Mouse (Mus musculus) adrenal gland, adult 2 months (tissue): ENCODE data around the gene Cdc42bpg. TPM values are rescaled to one million over a fixed set of nuclear protein-coding genes. Genes with fewer than 3 reads are reported as not detected.
"Not testable (repeated sequence)": the region's sequence is repeated elsewhere in the genome, so short reads cannot be mapped to it uniquely, and the experiment has no call there.

Experiments used
- DNase-seq: peaks from one replicate; pipeline ENCODE4 v3.0.0; 2021
- polyA plus RNA-seq: library from polyadenylated mRNA; depleted of rRNA; stranded (reverse); fragments of >200 nt; gene quantifications from 2 replicates; pipeline ENCODE4 v1.2.3, GENCODE M21; 2012
- total RNA-seq, 2 experiments: library from RNA; stranded (reverse); gene quantifications; 2 replicates each; pipeline ENCODE4 v1.2.3; 2021

Cdc42bpg gene
- total and polyA plus RNA-seq, 3 experiments: 14.4 to 24.6 (median 23.7) TPM

DNA sequence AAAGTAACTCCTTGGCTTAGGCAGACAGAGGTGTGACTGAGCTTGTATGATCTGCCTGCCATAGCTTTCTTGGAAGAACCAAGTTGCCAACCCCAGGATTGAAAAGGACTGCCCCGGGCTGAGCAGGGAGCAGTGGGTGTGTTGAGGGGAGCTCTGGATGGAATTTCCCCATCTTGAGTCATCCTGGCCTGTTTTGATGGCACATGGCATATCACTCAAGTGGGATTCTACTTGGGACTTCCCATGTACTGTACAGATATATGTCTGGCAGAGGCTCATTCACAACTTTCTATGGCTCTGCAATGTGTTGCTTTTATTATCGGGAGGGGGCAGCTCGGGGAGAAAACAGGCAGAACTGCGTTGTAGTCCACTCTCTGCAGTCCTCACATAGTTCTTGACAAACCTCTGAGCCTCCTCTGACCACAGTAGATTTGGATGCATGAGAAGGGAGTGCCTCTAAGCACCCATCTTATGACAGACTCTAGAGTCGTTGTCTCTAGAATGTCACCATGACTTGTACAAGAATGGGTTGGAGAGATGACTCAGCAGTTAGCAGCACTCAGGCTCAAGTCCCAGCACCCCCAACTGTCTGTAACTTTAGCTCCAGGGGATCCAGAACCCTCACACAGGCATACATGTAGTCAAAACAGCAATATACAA is 9.6 kb upstream of the Cdc42bpg start:
- DNase-seq: no peak

DNA sequence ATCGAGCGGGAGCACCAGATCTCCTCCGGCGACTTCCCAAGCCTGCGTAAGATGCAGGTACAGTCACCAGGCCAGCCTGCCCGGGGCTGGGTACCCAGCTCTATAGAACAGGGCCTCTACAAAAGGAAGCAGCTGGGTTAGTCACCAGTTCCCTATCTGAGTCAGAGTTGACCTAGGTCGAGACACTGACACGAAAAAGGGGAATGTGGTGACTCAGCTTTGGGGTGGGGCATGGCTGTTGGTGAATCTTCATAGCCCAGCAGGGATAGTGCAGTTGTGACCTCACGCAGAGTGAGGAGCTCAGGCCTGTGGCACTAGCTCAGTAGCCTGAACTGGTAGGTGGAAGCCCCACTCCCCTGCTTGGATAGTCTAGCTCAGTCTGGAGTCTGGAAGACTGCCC is 8.6 kb upstream of the Cdc42bpg start:
- DNase-seq: peak; percentile 95

DNA sequence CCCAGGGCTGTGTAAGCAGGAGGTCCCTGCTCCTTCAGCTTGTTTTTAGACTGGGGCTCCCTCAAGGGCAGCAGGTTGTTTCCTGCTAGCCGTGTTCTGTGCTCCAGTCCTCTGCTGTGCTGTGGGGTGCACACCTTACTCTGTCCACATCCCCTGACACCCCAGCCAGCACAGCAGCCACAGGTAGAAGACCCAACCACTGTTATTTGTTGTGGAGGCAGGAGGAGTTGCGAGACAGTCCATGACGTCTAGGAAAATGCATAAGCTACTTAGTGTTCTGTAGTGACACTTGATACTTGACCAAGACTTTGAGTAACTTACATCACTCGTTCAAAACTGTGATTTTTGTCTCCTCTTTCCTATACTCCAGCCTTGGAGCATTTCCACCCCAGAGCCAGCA is 7.3 kb upstream of the Cdc42bpg start:
- DNase-seq: no peak

DNA sequence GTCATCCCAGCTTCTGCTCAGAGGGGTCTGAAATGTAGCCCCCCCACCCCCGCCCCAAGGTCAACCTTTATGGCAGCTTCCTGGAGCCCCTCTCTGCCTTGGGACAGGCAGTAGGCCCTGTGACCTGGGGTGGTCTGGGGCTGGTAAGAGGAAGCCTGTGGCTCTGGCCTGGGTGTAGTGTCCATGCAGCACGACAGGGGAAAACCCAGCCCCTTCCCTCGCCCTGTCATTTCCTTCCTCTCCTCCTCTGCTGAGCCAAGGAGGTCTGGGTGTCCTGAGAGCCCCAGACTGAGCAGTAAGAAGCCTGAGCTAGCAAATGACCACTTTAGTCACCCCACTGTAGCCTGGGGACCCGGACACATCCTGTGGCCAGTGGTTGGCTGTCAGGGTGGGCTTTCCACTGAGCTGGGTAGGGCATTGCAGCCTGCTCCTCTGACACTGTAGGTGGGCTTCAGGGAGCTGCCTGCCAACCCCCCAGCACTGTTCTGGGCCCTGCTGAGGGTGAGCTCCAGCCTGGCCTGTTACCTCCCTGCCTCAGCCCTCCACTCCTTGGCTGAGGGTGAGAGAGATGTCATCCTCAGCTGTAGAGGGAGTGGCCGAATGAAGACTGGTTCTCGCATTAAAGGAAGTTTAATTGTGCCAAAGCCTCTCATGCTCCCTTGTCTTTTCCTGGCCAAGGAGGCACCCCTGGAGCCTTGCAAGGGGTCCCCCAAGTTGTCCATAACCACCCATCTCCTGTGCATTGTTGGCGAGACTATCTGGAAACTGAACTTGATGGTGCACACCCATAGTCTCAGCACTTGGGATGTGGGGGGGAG is 6.6 kb upstream of the Cdc42bpg start:
- peak; percentile 55 for DNase-seq

DNA sequence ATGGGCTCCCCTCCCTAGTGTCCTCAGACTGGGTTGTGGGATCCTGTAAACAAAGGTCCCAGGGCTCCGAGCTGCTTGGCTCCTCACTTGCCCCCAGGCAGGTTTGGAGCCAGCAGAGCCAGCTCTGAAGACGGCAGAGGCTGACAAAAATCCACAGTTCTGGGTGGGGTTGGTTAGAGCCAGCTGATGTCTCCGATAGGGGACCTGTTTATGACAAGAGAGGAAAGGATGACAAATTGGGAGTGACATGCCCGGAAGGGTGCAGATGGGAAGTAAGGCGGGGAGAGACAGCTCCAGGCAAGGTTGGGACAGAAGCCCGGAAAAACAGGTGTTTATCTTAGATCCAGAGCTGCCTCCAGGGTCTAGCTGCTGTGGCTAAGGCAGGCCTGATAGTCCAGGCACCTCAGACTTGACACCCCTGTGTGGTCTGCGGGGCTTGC is 5.8 kb upstream of the Cdc42bpg start:
- DNase-seq: no peak

DNA sequence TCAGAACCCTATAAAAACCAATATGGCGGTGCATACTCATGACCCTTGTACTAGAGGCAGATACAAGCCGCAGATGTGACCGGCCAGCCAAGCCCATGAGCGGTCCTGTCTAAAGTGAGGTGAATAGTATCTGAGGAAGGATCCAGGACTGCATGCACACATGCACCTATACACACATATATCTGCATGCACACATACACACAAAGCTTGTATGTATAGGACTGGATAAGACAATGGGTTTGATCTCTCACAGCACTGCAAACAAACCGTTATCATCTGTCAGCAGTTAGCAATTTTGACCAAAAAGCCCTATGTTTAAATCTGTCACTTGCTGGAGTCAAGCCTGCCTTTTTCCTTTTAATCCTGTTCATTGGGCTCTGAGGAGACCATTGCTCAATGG is 4.1 kb upstream of the Cdc42bpg start:
- DNase-seq: no peak

DNA sequence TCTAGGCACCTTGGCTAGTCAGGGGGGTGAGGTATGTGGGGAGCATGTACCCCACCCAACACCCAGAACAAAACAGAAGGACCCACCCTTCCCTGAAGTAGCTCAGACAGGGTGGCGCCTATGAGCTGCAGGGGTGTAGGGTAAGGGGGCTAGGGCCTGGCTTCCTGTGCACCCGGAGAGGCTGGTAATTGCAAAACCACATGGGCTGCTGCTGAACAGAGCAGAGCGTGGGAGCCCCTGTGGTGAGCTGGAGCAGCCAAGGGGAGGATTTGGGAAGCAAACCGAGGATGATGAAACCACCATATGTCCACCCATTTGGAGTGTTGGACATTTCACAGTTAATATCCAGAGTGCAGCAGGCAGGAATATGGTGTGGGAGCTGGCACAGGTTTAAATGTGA is 3.7 kb upstream of the Cdc42bpg start:
- DNase-seq: peak; percentile 37

DNA sequence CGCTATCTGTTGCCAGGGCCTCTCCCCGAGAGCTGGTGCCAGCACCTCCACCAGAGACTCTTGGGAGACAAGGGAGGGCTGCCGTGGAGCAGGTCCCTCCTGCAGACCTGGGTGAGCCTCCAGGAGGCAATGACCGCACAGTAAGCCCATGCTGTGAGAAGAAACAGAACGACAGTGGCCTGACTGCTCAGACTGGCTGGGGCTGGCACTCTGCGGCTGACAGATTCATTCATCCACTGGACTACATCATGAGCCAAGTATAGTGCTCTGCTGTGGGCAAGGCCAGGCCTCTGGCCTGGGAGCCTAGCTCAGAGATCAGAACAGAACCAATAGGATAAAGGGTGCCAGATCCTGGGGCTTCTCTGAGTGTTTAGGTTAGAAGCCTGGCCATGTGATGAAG is 2.4 kb upstream of the Cdc42bpg start:
- DNase-seq: no peak

DNA sequence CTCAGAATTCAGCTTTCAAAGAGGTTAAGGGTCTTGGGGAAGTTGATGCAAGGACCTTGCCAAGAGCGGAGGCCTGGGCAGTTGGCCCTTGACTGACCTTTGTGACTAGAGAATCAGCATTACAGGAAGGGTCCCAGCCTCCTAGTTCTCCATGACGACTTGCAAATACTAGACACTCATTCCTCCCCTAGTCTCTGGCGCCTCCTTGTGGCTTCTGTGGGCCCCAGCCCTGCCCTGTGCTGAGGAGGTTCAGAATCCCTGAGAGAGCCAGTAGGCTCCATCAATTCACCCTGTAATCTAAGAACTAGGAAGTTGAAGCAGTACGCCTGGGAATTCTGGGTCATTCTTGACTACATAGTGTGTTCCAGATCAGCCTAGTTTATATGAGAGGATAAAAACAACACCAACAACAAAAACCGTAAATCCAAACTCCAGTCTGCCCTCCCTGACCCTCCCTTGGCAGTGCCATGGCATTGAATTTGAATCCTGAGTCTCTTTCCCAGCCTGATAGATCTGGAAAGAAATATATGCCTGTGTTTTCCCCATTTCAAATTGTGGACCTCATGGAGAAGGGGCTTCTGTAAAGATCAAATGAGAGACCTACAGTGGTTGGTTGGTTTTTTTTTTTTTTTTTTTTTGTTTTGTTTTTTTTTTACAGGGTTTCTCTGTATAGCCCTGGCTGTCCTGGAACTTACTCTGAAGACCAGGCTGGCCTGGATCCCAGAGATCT is 1.3 kb upstream of the Cdc42bpg start:
- DNase-seq: peak; percentile 93

DNA sequence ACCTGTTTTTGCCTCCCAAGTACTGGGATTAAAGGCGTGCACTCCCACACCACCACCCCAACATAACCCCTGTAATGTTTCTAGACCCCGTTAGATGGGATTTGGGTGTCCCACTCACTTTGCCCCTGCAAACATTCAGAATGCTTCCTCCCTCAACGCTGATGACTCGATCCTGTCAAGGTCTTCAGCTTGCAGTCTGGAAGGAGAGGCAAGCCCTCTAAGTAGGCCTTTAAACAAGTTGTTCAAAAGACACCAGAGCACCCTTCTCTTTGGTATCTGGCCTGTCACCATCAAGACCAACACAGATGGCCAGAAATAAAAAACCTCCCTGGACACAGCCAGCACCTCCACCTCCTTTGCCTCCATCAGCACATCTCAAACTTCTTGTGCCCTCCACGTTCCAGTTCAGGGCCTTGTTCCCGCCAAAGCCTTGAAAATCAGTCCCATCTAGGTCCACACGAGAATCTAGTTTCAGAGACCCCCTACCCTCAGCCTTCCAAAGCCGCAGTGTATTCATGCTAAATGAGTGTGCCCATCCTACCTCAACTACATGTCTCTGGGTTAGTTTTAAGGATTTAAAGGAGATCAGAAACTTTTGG is 640 bp upstream of the Cdc42bpg start:
- peak; percentile 49 for DNase-seq

DNA sequence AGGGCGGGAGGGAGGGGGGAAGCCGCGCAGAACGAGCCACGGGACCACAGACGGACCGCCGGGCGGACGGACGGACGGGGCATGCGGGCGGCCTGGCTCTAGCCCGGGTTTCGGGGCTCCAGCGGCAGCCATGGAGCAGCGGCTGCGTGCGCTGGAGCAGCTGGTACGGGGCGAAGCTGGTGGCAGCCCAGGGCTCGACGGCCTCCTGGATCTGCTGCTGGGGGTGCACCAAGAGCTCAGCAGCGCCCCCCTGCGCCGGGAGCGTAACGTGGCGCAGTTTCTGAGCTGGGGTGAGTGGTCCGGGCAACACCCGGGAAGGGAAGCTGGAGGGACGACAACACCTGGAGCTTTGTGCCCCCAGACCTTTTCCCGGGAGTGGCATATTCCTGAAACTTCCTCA is 330 bp downstream of the Cdc42bpg start:
- peak; percentile 80 for DNase-seq

DNA sequence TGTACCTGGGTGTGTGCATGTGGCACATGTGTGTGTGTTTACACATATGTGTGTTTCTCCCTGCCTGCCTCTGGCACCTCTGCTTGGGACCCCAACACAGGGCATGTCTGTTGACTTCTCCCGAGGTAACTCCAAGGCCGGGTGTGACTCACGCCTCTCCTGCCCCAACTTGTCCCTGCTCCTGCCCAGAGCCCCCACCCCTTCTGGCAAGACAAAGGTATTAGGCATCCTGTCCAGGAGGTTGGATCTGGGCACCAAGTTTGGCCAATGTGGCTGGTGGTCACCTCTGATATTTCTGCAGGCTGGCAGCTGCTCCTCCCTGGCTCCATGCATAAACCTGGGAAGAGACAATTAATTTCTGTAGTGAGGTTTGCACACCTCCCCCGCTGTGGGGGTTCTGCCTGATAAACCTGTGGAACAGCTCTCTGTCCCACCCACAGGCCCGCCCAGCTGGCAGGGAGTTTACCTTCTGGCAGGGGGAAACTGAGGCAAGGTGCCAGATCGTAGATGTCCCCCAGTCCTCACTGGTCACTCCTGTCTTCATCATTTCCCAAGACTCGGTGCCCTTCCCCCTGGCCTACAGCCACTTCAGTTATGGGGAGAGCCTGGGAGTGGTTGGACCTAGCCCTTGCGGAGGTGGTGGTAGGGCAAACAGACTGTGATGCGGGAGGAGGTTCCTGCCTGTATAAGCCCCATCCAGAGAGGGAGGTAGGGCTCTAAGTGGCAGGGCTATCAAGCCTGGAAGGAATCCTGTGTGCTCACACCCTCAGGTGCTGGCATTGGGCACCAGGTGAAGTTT is 1.7 kb downstream of the Cdc42bpg start:
- peak; percentile 77 for DNase-seq

DNA sequence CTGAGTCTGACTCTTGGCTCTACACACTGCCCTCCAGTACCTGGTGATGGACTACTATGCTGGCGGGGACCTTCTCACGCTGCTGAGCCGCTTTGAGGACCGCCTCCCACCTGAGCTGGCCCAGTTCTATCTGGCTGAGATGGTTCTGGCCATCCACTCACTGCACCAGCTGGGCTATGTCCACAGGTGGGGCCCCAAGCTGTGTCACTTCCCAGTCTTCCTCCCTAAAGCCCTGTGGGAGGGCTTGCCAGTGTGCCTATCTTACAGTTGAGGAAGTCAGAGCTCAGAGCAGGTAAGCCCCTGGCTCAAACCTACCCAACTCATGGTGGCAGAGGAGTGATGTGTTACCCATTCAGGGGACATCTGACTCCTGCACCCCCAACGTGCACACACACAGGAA is 3.9 kb downstream of the Cdc42bpg start:
- DNase-seq: no peak

DNA sequence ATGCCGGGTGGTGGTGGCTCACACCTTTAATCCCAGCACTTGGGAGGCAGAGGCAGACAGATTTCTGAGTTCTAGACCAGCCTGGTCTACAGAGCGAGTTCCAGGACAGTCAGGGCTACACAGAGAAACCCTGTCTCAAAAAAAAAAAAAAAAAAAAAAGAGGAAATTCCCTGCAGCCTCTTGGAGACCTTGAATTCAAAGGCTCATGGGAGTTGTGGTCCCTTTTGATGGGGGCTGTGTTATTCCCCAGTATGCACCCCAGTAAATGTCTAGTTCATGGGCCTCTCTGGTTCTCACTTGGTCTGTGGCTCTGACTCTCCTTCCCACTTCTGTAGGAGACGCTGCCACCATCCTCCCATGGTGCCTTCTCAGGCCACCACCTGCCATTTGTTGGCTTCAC is 5.5 kb downstream of the Cdc42bpg start:
- not testable (repeated sequence) for DNase-seq

DNA sequence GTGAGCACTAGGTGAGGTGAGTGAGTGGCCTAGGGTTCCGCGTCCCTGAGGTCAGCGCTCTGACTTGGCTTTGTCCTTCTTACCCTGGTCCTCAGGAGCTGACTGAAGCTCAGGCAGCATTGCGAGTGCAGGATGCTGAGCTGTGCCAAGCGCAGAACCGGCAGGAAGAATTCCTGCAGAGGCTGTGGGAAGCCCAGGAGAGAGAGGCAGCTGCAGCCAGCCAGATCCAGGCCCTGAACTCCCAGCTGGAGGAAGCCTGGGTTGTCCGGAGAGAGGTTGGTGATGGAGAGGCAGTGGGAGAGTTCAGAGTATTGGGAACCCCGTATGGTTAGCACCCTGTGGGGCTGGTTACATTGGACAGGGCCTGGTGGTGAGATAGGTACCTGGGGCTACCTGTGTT is 7.5 kb downstream of the Cdc42bpg start:
- no peak for DNase-seq

DNA sequence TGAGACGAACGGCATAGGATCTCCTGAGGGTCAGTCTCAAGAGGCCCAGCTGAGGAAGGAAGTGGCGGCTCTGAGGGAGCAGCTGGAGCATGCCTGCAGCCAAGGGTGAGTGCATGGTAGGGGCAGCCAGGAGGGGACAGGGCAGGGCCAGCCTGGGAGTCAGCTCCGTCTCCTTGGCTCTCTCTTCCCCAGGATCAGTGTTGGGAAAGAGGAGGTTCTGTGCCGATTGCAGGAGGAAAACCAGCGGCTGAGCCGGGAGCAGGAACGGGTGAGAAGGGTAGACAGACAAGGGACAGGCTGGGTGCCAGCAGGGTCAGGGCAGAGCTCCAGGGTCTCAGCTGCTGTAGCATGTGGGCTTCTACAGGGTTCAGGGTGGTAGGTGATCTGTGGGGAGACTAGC is 8.3 kb downstream of the Cdc42bpg start:
- no peak for DNase-seq

DNA sequence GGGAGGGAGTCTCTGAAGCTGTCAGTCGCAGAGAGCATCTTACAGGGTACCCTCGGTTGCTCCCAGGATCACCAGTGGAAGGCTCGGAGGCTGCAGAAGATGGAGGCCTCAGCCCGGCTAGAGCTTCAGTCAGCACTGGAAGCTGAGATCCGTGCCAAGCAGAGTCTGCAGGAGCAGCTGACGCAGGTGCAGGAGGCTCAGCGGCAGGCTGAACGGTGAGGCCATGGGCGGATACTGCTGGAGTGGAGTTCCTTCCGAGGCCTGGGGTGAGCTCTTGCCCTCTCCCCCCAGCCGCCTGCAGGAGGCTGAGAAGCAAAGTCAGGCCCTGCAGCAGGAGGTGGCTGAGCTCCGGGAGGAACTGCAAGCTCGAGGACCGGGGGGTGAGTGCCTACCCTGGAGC is 9.3 kb downstream of the Cdc42bpg start:
- DNase-seq: no peak

DNA sequence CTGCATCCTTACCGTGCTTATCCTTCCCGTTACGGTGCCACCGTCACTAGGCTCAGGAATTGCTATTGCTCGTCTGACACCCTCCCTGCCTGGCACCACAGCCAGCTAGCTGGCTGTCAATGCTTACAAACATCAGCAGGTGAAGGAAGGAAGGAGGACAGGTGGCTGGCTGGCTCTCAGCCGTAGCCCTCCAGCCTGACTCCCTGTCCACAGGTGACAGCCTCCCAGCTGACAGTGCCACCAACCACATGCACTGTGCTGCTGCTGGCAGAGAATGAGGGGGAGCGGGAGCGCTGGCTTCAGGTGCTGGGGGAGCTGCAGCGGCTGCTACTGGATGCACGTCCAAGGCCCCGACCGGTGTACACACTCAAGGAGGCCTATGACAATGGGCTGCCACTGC is 11.9 kb downstream of the Cdc42bpg start:
- DNase-seq: no peak

DNA sequence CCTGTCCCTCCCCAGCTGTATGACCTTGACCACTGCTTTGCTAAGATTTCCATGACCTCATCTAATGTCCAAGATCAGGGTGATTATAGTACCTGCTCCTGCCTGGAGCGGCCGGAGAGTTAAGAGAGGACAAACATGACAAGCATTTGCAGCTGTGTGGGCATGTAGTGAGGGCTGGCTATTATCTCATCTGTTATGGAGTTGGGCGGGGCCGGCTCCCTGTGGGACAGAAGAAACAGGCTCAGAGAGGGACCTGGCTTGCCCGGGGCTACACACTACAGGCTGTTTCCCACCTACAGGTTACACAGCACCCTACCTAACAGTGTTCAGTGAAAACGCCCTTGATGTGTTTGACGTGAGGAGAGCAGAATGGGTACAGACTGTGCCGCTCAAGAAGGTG is 15.1 kb downstream of the Cdc42bpg start:
- no peak for DNase-seq

DNA sequence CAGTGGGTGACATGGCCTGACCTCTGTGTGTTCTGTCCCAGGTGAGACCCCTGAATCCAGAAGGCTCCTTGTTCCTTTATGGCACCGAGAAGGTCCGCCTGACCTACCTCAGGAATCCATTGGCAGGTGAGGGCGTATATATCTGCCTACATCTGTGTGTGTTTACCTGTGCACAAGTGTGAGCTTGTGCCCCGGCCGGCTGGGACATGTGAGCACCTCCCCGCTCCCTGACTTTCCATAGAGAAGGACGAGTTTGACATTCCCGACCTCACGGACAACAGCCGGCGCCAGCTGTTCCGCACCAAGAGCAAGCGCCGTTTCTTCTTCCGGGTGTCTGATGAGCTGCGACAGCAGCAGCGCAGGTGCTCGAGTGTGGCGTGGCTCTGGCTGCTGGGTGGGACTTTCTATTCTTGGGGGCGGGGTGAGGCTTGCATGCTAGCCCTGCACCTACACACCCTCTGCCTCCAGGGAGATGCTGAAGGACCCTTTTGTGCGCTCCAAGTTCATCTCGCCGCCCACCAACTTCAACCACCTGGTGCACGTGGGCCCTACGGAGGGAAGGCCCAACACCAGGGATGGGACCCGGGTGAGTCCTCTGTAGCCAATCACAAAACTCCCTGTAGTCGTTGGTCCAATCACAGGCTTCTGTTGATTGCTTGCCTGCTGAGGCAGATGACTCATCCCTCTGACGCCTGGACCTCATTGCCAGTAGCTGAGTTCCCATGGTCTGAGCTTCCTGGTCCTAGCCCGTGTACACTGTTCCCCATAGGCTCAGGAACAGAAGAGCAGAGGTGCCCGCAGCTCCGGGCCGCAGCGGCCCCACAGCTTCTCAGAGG is 15.7 kb downstream of the Cdc42bpg start:
- DNase-seq: peak; percentile 80

DNA sequence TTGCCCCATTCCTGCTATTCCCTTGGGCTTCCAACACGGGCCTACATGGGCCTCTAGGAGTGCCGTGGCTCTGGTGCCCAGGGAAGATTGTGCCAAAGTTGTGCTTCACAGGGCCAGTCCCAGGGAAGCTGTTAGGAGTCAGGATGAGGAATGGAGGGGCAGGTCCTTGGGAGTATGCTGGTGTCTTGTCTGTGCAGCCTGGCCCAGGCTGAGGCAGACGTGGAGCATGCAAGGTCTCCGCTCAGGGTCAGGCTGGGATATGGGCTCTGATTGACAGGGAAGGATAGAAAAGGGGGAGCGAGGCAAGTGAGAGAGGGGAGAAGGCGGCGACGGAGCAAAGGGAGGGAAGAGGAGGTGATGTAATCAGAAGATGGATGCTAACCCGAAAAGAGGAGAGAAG is 18.5 kb downstream of the Cdc42bpg start:
- DNase-seq: peak; percentile 68
